Mouse (Mus musculus) lung, postnatal 0 days (tissue): Measurements from ENCODE around the gene Jazf1.

Experiments used
- CTCF ChIP-seq: IDR thresholded peaks from 2 replicates; pipeline ENCODE4 v1.5.1; 2016; ENCODE audit warnings: antibody characterized with exemption, mild to moderate bottlenecking
- EP300 ChIP-seq: IDR thresholded peaks from 2 replicates; pipeline ENCODE4 v1.6.1; 2016; ENCODE audit warnings: antibody characterized with exemption, mild to moderate bottlenecking, control low read depth

GRCm38 (mm10) chr6:52844741-52845140 lies 223.7 kb downstream of the Jazf1 start:
- TF ChIP-seq CTCF (no peak), EP300 (no peak)
